Mouse (Mus musculus) kidney, embryonic 14.5 days (tissue): ENCODE data around the gene Accsl. TPM values are rescaled to one million over a fixed set of nuclear protein-coding genes. Genes with fewer than 3 reads are reported as not detected.
A peak's percentile ranks its signal among the peaks of the same experiment; 100 is the strongest.

Experiments used
- ATAC-seq: fragments of 200-750 bp; cut with Nextera tagmentation; 2 replicates; pipeline ENCODE4 v1.8.0; 2017; ENCODE audit warnings: moderate number of reproducible peaks, mild to moderate bottlenecking, moderate TSS enrichment, moderate library complexity; ENCODE audit not compliant: low FRiP score, low TSS enrichment
- H3K27ac ChIP-seq: fragments of 300-500 bp; sonication (generic); 2 replicates; pipeline ENCODE4 v1.5.1; 2014; ENCODE audit warnings: low read depth, mild to moderate bottlenecking, low read length, moderate library complexity, mixed read lengths
- H3K27me3 ChIP-seq: fragments of 300-500 bp; sonication (generic); 2 replicates; pipeline ENCODE4 v1.6.1; 2014; ENCODE audit warnings: mild to moderate bottlenecking, low read length; ENCODE audit not compliant: control insufficient read depth, insufficient read depth
- H3K36me3 ChIP-seq: fragments of 300-500 bp; sonication (generic); 2 replicates; pipeline ENCODE4 v1.6.1; 2014; ENCODE audit warnings: low read length, mixed read lengths; ENCODE audit not compliant: control insufficient read depth, insufficient read depth
- H3K4me1 ChIP-seq: fragments of 300-500 bp; sonication (generic); 2 replicates; pipeline ENCODE4 v1.6.1; 2014; ENCODE audit warnings: low read length, mixed read lengths; ENCODE audit not compliant: control insufficient read depth, insufficient read depth
- H3K4me2 ChIP-seq: fragments of 300-500 bp; sonication (generic); replicated peaks from 2 replicates; pipeline ENCODE4 v1.6.1; 2014; ENCODE audit warnings: low read depth, mild to moderate bottlenecking, low read length
- H3K4me3 ChIP-seq: fragments of 300-500 bp; sonication (generic); 2 replicates; pipeline ENCODE4 v1.5.1; 2014; ENCODE audit warnings: mild to moderate bottlenecking, low read length
- H3K9ac ChIP-seq: fragments of 300-500 bp; sonication (generic); 2 replicates; pipeline ENCODE4 v1.6.1; 2014; ENCODE audit warnings: low read depth, mild to moderate bottlenecking, low read length, moderate library complexity
- H3K9me3 ChIP-seq: fragments of 300-500 bp; sonication (generic); 2 replicates; pipeline ENCODE4 v1.6.1; 2016; ENCODE audit warnings: low read length; ENCODE audit not compliant: control insufficient read depth
- WGBS: fragments of 180-500 bp; shearing (Covaris S2); extraction: QIAGEN DNeasy Blood & Tissue Kit; methylation state at CpG from one replicate; pipeline ENCODE4 v1.1.7; 2014; 5-methylcytosine and 5-hydroxymethylcytosine counted together
- polyA plus RNA-seq: library from polyadenylated mRNA; unstranded; fragments of >200 nt; fragmentation: Nextera tagmentation; extraction: Ambion mirVana; gene quantifications from 2 replicates; pipeline ENCODE4 v1.2.1, GENCODE M21; 2014

Accsl gene
- polyA plus RNA-seq, 1 experiment from 2014 or later: not detected

DNA sequence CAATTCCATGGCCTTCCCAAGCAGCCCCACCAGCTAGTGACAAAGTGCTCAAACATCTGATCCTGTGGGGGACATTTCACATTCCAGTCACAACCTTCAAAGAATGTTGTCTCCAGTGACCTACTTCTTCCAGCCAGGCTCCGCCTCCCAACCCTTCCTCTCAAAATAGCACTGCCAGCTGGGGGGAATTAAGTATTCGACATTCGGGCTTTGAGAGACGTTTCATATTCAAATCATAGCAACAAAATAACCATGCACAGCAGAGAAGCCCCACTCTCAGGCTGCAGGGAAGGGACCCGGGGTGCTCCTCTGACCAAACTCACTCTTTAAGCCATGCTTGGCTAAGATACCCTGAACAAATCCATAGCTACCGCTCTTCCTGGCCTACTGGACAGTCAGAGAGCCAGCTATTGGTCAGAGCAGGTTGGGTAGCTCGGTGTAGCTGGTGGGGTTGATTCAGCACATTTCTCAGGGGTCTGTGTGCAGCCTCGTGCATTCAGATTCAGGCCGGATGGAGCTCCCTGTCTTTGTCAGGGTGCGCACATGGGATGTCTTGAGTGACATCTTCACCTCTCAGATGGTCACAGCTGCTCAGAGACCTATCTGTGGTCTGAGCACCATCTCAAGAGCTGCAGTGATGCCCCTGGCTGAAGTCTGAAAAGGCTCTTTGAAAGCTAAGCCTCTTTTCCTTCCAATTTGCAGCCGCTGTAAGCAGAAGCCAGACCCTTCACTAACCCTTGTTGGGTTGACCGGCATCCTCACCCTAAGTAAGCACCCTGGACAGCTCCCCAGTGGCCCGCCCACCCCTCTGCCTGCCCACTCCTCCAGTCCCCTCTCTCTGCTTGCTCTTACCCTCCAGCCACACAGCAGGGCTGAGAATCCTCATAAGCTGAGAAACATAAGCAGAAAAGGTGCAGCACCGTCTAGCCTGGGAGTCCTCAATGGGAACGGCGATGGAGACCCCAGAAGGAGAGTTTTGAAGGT is 30.7 kb upstream of the Accsl start:
- peak; percentile 72; the same call in 1 of the 2 replicates for ATAC-seq
- Histone ChIP-seq H3K9me3 (no peaks in the 10 kb centered on the region), H3K36me3 (no peaks in the 10 kb centered on the region), H3K9ac (no peak overlapping the region), H3K4me2 (no peak overlapping the region), H3K4me3 (no peak overlapping the region), H3K4me1 (no peaks in the 10 kb centered on the region), H3K27ac (no peak overlapping the region), H3K27me3 (no peaks in the 10 kb centered on the region)
- 51% methylated on average over 16 of the region's 16 CpGs for WGBS

DNA sequence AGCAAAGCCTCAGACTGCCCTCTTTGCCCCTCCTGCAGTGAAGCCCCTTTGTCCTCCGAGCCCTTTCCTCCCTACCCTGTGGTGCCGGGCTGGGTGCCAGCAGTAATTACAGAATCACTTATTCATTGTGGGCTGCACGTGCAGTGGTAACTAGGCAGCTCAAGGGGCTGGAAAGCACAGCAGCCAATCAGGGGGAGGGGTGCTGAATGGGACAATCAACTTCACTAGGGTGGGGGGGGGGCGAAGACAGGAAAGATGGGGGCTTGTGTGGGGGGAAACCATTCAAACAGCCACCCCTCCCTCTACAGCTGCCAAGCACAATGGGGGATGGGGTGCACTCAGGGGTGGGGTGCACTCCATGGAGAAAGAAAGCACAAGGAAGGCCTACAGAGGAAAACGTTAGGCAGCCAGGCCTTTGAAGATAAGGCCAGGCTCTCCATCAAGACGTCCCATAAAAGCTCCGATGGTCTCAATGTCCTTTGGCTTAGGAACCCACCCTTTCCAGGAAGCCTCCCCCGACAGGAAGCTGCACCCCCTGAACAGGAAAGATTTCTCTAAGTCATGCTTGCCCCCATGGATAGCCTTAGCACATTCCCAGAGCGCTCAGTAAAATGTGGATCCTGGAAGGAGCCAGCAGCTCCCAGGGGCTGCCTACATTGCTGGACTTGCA is 22.8 kb upstream of the Accsl start:
- no peak overlapping the region for H3K4me3 ChIP-seq
- no peak overlapping the region for H3K9ac ChIP-seq
- 0 out of 2 replicates have a peak, but pooled peaks cover 9% of the 10 kb centered on the region for H3K4me1 ChIP-seq
- peak overlapping the region; percentile 63; the same call in 1 of the 2 replicates for H3K27ac ChIP-seq
- 15% methylated on average over 9 of the region's 9 CpGs for WGBS
- no peaks in the 10 kb centered on the region for H3K36me3 ChIP-seq
- no peaks in the 10 kb centered on the region for H3K9me3 ChIP-seq
- no peak overlapping the region for H3K4me2 ChIP-seq
- ATAC-seq: peak; percentile 80
- no peaks in the 10 kb centered on the region for H3K27me3 ChIP-seq

DNA sequence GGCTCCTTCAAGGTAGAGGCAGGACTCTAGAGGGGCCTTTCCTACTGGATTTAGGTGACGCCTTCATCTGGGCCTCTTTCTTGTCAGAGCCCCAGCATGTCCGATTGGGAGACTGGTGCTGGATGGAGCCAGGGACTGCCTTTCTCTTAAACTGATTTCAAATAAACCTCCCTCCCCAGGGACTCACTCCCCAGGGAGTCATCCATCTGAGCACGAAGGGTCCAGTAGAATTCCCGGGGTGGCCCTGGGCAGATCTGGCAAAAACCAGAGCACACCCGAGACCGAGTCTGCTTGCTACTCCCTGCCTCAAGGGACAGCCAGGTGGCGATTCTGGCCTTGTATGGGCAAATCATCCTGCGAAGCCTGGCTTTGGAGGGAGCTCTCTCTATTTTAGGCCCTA is 21.2 kb upstream of the Accsl start:
- Histone ChIP-seq H3K9me3 (no peaks in the 10 kb centered on the region), H3K27ac (no peak overlapping the region), H3K4me2 (no peak overlapping the region), H3K4me3 (no peak overlapping the region), H3K36me3 (no peaks in the 10 kb centered on the region), H3K27me3 (no peaks in the 10 kb centered on the region), H3K4me1 (0 out of 2 replicates have a peak, but pooled peaks cover 9% of the 10 kb centered on the region), H3K9ac (no peak overlapping the region)
- no peak for ATAC-seq
- 80% methylated on average over 8 of the region's 8 CpGs for WGBS

DNA sequence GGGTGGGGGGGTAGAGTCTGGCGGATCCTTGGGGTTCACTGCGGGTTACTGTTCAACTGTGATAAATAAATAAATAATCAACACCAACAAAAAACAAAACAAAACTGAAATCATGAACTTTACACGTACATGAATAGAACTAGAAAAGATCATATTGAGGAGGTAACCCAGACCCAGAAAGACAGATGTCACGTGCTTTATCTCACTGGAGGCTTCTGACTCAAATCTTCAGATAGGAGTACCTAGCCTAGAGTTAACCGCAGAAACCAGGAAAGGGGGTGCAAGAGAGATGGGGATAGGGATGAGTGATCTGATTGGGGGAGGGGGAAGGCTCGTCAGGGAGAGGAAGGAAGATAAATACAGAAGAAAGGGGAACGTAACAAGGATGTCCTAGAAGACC is 20.1 kb upstream of the Accsl start:
- no peaks in the 10 kb centered on the region for H3K9me3 ChIP-seq
- 82% methylated on average over 7 of the region's 7 CpGs for WGBS

DNA sequence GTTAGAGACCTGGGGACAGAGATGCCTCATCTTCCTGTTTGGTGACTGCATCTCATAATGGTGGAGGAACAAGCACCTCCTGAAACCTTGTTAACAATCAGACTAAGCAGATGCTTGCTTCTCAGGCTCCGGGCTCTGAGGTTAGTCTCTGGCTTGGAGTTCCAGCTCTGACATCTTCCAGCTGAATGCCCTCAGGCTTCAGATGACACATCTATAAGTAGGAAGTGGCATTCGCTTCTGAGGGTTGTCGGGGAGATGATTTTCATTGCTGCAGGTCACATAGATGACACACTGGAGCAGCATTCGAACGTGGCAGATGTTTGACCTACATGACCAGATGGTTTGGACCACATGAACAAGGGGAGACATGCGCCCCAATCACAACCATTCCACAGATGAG is 19.4 kb upstream of the Accsl start:
- H3K36me3 ChIP-seq: no peaks in the 10 kb centered on the region
- no peaks in the 10 kb centered on the region for H3K9me3 ChIP-seq
- no peak for ATAC-seq
- no peak overlapping the region for H3K4me3 ChIP-seq
- H3K4me2 ChIP-seq: no peak overlapping the region
- H3K27ac ChIP-seq: no peak overlapping the region
- no peak overlapping the region for H3K9ac ChIP-seq
- no peaks in the 10 kb centered on the region for H3K27me3 ChIP-seq
- WGBS: 82% methylated on average over 6 of the region's 6 CpGs
- H3K4me1 ChIP-seq: 0 out of 2 replicates have a peak, but pooled peaks cover 9% of the 10 kb centered on the region

More for the DNA sequence above, 20.1 kb upstream of the Accsl start:
- no peak overlapping the region for H3K9ac ChIP-seq
- no peak overlapping the region for H3K27ac ChIP-seq
- no peaks in the 10 kb centered on the region for H3K27me3 ChIP-seq
- no peak for ATAC-seq
- 0 out of 2 replicates have a peak, but pooled peaks cover 9% of the 10 kb centered on the region for H3K4me1 ChIP-seq
- H3K4me3 ChIP-seq: no peak overlapping the region
- no peaks in the 10 kb centered on the region for H3K36me3 ChIP-seq
- no peak overlapping the region for H3K4me2 ChIP-seq

DNA sequence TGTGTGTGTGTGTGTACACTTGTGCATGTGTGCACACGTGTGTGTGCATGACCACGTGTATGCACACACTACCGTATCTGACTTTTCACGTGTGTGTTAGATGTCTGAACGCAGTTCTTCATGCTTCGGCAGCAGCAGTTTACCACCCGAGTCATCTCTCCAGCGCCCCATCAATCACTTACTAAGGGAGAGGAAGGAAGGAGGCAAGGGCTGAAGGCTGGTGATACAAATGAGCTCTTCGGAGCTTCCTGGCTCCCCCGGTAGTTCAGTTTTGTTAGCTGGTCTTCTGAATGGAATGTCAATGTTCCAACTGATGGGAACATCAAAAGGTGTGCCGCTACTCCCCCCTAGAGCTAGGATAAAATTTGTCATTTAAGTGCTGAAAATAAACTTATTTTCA is 18.3 kb upstream of the Accsl start:
- Histone ChIP-seq H3K9me3 (no peaks in the 10 kb centered on the region), H3K4me3 (no peak overlapping the region), H3K4me2 (no peak overlapping the region), H3K27me3 (no peaks in the 10 kb centered on the region), H3K4me1 (0 out of 2 replicates have a peak, but pooled peaks cover 9% of the 10 kb centered on the region), H3K9ac (no peak overlapping the region), H3K27ac (no peak overlapping the region), H3K36me3 (no peaks in the 10 kb centered on the region)
- 43% methylated on average over 11 of the region's 11 CpGs for WGBS
- ATAC-seq: no peak

DNA sequence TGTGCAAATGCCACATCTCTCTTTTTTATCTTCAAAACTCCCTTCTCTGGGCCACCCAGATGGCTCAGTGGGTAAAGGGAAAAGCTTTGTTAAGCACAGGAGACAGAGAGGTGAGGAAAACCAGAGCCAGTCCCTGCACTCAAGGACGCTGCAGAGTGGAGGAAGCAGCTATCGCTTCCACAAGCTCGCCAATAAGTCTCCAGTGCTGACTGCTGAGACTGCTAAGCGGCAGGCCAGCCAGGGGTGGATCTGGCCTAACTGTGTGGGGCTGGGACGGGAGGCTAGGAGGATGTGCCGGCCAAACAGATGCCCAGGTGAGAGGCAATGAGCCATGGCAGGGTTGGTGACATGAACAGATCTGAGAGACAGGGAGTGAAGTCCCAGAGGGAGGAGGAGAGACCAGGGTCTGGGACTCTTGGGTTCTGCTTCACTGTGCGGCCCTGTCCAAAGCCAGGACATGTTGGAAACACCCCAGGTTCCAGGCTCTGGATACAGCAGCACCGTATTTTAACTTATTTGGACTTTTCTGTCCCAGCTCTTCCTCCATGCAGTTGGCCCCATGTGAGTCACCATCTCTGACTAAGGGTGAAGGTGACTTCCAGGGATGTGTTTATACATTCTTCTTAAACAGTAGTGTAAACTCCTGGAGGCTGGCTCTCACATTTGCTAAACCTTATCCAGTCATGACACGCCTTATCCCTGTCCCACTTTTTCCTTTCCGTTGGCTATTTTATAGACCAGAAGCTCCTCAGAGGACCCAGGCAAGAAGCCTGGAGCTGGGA is 17.2 kb upstream of the Accsl start:
- WGBS: 48% methylated on average over 10 of the region's 10 CpGs
- Histone ChIP-seq H3K27me3 (no peaks in the 10 kb centered on the region), H3K4me1 (0 out of 2 replicates have a peak, but pooled peaks cover 6% of the 10 kb centered on the region), H3K9ac (no peak overlapping the region), H3K27ac (no peak overlapping the region), H3K4me2 (no peak overlapping the region), H3K4me3 (no peak overlapping the region), H3K36me3 (no peaks in the 10 kb centered on the region), H3K9me3 (no peaks in the 10 kb centered on the region)
- no peak for ATAC-seq

DNA sequence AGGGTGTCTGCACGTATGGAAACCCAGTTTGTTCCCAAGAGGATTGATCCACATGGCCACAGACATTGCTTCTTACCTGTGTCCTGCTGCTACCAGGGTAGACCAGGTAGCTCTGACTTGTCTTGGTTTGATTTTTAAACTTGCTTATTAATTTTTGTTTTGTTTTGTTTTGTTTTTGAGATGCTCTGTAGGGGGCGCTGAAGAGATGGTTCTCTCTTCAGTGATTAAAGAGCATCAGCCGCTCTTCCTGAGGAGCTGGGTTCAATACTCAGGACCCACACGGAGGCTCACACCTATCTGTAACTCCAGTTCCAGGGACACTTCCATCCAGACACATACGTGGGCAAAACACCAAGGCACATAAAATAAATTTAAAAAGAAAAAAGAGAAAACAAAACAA is 14.1 kb upstream of the Accsl start:
- Histone ChIP-seq H3K9ac (no peak overlapping the region), H3K4me3 (no peak overlapping the region), H3K4me2 (no peak overlapping the region), H3K9me3 (no peaks in the 10 kb centered on the region), H3K36me3 (no peaks in the 10 kb centered on the region), H3K27ac (no peak overlapping the region), H3K27me3 (no peaks in the 10 kb centered on the region), H3K4me1 (0 out of 2 replicates have a peak, but pooled peaks cover 6% of the 10 kb centered on the region)
- ATAC-seq: no peak
- 54% methylated on average over 5 of the region's 5 CpGs for WGBS
